Mouse (Mus musculus) C2C12 (cell line): Measurements from ENCODE around the gene Lsp1.

Experiments
- CEBPB ChIP-seq: IDR thresholded peaks from one replicate; pipeline ENCODE4 v1.6.1; 2011; ENCODE audit warnings: low read depth, mild to moderate bottlenecking, control low read depth, moderate library complexity
- CTCF ChIP-seq: IDR thresholded peaks from one replicate; pipeline ENCODE4 v1.5.1; 2011; ENCODE audit not compliant: control insufficient read depth, insufficient read depth, insufficient read length
- FOSL1 ChIP-seq: IDR thresholded peaks from one replicate; pipeline ENCODE4 v1.8.0; 2011; ENCODE audit warnings: mild to moderate bottlenecking, low read length; ENCODE audit not compliant: poor library complexity, insufficient read depth, severe bottlenecking
- MAX ChIP-seq: IDR thresholded peaks from one replicate; pipeline ENCODE4 v1.6.1; 2011; ENCODE audit warnings: mild to moderate bottlenecking, control low read depth
- MYOD1 ChIP-seq: IDR thresholded peaks from one replicate; pipeline ENCODE4 v1.6.1; 2011; ENCODE audit warnings: low read depth; ENCODE audit not compliant: control insufficient read depth, insufficient read length
- USF1 ChIP-seq: IDR thresholded peaks from one replicate; pipeline ENCODE4 v1.6.1; 2011; ENCODE audit warnings: low read depth, mild to moderate bottlenecking, control low read depth, moderate library complexity

DNA sequence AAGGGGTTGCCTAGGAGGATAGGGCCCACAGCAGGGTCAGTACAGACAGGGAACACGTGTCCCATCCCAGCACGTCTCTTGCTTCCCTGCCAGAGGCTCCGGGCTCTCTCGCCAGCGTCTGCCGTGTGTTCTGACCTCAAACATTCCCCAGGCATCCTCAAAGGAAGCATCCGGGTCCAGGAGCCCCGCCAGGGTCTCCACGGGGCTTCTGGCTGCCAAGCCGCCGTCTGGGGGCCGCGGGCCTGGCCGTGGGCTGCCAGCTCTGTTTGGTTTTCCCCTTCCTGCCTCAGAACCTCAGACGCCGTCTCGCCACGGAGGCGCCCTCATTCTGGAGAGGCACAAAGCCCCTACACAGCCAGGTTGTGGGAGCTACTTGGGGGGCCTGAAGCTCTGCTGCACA is 27.0 kb upstream of the Lsp1 start:
- TF ChIP-seq CTCF (no peak), MAX (no peak), USF1 (no peak), FOSL1 (no peak), CEBPB (no peak), MYOD1 (no peak)
